Mouse (Mus musculus): ENCODE results near the gene Nt5c3b.

Nt5c3b gene

DNA sequence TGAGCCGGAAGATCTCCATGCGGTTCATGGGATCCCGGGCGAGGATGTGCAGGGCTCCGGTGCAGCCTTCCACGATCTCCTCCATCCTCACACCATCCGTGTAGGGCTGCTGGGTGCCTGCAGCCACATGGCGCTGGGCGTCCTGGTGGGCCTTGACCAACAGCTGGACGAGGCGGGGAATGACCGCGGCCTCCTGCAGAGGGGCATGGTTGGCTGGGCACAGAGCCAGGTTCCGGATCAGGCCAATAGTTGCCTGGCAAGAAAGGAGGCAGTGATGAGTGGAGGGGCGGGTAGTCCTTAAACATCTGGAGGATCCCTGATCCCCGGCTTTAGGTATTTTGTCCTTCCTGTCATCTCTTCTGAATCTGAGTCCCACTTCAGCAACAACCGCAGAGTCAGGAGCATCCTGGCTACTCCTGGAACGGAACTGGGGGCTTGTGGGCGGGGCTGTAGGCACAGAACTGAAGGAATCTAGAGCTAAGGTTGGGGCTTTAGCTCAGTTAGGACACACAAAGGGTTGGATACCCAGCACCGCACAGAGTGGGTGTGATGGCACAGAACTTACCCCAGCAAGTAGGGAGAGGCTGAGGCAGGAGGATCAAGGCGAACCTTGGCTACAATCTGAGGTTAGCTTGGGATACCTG lies 64.7 kb downstream of the Nt5c3b start:
- no peak for DNase-seq

DNA sequence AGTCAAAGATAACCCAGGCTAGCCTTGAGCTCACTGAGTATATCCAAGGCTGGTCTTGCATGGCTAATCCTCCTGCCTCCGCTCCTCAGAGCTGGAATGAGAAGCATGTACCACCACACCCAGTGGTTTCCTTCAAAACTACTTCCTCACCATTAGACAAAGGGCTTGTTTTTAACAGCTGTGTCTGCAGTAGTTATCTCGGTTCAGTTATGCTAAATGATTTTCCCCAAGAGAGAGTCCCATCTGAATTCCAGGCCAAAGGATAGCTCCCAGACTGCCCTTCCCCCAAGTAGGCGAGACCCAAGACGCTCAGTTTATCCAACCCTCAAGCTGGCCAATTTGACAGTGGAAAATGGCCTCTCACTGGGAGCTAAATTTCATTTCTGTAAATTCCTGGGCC lies 65.6 kb downstream of the Nt5c3b start:
- DNase-seq, result no peak

DNA sequence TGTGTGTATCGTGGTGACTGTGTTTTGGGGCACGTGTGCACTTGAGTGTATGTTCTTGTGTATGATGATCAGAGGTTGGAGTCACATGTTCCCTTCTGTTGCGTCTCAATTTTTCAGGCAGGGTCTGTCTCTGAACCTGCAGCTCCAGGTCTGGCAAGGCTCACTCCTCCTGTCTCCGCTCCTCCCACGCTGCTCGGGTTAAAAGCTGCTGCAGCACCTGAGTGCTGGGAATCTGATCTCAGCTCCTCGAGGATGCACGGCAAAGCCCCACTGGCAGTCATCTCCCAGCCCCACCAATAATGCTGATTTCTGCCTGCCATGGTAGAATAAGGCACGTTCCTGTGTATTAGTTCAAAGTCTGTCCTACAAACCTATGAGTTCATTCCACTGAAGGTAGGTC lies 66.5 kb downstream of the Nt5c3b start:
- DNase-seq, result no peak

Measured in lung, adult 18-20 months (tissue).